Mouse (Mus musculus): ENCODE measurements at regions not wholly inside any gene's neighbourhood (a gene's known extent, or its start where the extent isn't known, plus 50 kb on each side); places are given as distances from the start of the nearest gene placed in this dataset.

DNA sequence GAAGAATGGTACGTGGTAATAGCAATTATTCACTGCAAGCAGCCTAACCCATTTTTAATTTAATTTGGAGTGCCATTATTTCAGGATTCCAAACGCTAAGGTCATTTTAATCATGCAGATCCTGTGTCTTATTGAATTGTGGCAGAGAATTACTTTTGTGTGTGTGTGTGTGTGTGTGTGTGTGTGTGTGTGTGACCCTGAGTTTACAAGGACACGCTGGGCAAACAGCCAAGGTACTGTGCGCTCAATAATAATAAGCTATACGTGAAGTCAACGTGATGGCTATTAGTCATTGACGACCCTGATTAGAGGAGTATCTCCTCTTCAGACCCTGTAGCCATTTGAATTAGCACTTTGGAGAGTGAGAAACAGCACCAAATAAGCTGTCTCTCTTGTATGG lies 144.1 kb downstream of the Klf7 start:
- DNase-seq (ENCODE audit: low spot score in 2 of 2), result no peak

GRCm38 (mm10) chr1:63977302-63977888 lies 144.7 kb downstream of the Klf7 start:
- DNase-seq (ENCODE audit: low spot score in 2 of 2), result no peak

- no peak for DNase-seq (ENCODE audit: low spot score in 2 of 2)
These were observed 145.2 kb downstream of the Klf7 start for GRCm38 (mm10) chr1:63976862-63977261.

DNA sequence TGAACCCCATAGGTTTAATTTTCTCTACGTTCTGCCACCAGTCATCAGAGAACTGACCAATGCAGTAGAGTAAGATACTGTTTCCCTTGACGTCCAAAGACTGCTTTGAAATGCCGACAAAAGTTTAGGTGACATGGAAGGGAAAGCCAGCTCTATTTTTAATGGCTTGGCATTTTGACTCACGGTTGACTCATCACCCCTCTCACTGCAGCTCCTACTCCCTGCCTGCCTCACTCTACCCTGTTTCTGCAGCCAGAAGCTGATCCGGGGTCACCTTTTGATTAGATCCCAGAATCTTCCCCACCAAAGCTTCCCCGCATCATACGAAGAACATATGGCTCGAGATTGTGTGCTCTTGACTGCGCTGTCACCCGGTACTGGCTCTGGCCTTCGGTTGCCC lies 154.2 kb downstream of the Klf7 start:
- no peak for DNase-seq (ENCODE audit: low spot score in 2 of 2)

- DNase-seq (ENCODE audit: low spot score in 2 of 2), result no peak
These were observed 156.6 kb downstream of the Klf7 start for GRCm38 (mm10) chr1:63965446-63965845.

- no peak for DNase-seq (ENCODE audit: low spot score in 2 of 2)
These were observed 157.6 kb downstream of the Klf7 start for GRCm38 (mm10) chr1:63964519-63964918.

DNA sequence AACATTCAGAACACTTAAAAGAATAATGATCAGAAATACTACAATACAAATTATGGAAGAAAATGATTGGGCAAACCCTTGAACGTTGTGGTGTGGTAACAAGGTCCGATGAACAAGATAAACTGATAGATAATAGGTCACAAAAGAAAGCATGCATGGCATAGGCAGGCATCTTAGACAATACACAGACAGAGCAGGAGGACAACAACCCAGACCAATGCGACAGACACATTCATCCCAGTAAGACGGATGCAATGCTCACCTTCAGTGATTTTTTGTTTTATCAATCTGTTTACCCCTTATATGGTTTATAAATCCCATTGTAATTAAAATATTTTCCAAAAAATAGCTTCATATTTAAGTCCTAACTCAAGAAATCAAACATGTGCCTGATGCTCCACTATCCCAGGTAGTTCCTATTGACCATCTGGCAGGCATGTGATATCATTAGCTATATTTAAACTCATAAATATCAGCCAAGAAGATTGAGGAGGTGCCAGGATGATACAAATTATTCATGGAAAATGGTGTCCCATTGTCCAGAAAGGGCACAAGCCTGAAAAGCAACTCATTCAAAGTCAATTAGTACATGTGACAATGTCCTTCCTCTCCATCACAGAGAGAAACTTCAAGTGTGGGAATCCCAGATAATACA lies 166.3 kb downstream of the Klf7 start:
- DNase-seq (ENCODE audit: low spot score in 2 of 2), result no peak

DNA sequence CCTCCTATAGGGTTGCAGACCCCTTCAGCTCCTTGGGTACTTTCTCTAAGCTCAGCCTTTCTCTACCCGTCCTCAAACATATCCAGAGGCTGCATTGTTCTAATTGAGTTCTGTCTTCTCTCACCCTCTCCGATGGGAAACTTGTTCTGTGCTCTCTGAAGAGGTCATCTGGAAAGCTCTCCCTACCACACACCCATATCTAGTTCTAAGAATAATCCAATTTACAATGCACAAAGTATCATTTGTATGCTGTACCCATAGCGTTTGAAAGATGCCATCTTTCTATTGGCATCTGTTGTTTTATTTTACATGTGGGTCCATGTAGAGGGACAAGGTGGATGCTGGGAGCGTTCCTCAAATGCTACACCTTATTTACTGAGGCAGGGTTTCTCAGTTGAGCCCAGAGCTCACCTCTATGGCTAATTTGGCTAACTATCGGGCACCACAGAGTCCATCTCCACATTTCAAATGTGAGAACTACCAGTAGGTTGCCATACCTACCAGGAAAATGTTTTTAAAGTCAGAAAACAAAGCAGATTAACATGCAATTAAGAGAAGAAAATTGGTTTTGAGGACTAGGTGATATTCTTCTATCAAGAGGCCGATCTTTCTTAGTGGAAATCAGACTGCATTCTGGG lies 167.1 kb downstream of the Klf7 start:
- DNase-seq (ENCODE audit: low spot score in 2 of 2), result no peak

- DNase-seq (ENCODE audit: low spot score in 2 of 2), result no peak
These were observed 167.9 kb downstream of the Klf7 start for GRCm38 (mm10) chr1:63954172-63954571.

- DNase-seq (ENCODE audit: low spot score in 2 of 2), result peak in 1 of 2 experiments; percentile 14
These were observed 168.7 kb downstream of the Klf7 start for GRCm38 (mm10) chr1:63953229-63953883.

DNA sequence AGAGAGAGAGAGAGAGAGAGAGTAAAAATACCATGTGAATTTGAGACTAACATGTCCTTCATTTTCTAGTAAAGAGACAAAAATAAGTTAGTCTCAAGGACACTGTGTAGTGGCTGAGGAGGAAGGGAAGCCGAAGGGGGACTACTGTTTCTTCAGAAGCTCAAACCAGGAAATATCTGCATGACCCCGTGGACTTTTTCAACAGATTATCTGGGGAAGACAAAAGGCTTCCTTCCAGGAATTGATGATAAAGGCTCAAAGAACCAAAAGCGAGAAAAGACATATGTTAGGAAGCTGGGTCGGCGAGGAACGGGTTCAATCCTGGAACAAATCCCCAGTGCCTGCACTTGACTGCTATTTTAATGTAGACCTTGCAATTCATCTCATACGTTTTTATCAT lies 170.4 kb downstream of the Klf7 start:
- DNase-seq (ENCODE audit: low spot score in 2 of 2), result no peak

DNA sequence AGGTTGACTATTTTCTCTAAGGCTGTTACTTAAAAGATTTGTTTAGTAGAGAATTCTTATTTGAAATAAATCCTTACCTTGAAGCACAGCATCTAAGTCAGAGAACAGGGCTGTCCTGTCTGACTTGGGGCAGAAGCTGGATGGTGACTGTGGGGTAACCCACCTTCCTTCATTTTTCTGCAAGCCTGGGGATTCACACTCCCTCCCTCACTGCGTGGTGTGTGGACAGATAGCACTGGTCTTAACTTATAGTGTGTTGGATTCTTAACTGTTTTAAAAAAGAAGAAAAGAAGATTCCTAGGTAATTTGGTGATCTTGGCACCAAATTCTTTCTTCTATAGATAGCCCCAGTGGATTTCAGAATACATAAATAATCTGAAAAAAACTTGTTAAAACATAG lies 174.8 kb downstream of the Klf7 start:
- no peak for DNase-seq (ENCODE audit: low spot score in 2 of 2)

DNA sequence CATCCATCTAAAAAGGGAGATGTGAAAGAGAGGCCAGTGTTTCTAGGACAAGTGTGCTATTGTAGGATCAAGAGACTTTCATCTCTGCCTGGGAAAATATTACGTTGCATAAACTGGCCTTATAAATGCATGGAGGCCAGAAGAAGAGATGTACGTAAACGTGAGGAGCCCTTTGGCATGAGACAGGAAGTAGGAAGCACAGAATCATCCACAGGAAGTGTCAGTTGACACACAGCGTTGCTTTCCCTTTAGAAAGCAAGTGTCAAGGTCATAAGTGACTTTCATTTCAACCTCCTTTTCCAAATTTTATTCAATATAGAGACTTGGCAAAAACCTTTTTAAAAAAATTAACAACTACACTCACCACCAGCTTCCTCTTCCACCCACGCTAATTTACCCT lies 175.2 kb downstream of the Klf7 start:
- DNase-seq (ENCODE audit: low spot score in 2 of 2), result no peak

GRCm38 (mm10) chr1:63944786-63945185 lies 175.7 kb upstream of the 4933402D24Rik start:
- no peak for DNase-seq (ENCODE audit: low spot score in 2 of 2)

DNA sequence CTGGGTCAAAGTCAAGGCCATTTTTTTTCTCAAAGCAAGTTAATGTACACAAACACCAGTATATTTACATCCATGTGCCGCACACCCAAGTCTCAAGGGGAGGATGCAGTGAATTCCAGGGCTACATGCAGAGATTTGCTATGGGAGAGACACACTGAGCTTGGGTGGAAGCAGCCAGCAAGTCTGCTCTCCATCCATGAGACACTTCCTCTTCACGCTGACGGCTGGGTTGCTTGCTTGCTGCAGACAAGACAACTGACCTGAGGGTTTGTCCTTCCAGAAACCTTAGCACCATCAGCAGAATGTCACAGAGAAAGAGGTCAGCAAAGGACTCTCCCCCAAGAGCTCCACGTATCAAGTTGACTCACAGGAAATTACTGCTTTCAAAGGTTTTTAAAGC lies 169.3 kb upstream of the 4933402D24Rik start:
- DNase-seq (ENCODE audit: low spot score in 2 of 2), result no peak

- no peak for DNase-seq (ENCODE audit: low spot score in 2 of 2)
These were observed 168.4 kb upstream of the 4933402D24Rik start for GRCm38 (mm10) chr1:63937480-63937879.

- DNase-seq (ENCODE audit: low spot score in 2 of 2), result no peak
These were observed 165.7 kb upstream of the 4933402D24Rik start for GRCm38 (mm10) chr1:63934570-63935280.

- no peak for DNase-seq (ENCODE audit: low spot score in 2 of 2)
These were observed 163.4 kb upstream of the 4933402D24Rik start for GRCm38 (mm10) chr1:63932484-63932883.

- DNase-seq (ENCODE audit: low spot score in 2 of 2), result no peak
These were observed 160.5 kb upstream of the 4933402D24Rik start for GRCm38 (mm10) chr1:63929362-63930125.

- DNase-seq (ENCODE audit: low spot score in 2 of 2), result no peak
These were observed 159.8 kb upstream of the 4933402D24Rik start for GRCm38 (mm10) chr1:63928850-63929249.

GRCm38 (mm10) chr1:63928361-63928760 lies 159.3 kb upstream of the 4933402D24Rik start:
- DNase-seq (ENCODE audit: low spot score in 2 of 2), result no peak
